Mouse (Mus musculus): ENCODE measurements around the gene Coq10a. TPM values are rescaled to one million over a fixed set of nuclear protein-coding genes. Genes with fewer than 3 reads are reported as not detected.

Coq10a gene
- polyA plus RNA-seq, 1 experiment from 2014 or later = 18.6 TPM

- H3K36me3 ChIP-seq (ENCODE audit: control insufficient read depth, insufficient read depth, low read length) = peaks cover 90% of the 10 kb centered on the region
- no peak overlapping the region for H3K4me2 ChIP-seq (replicated peaks; ENCODE audit: low read depth, low read length)
- 77% methylated on average over 6 of the region's 6 CpGs for WGBS
- H3K27me3 ChIP-seq (ENCODE audit: control insufficient read depth, insufficient read depth, low read length) = no peaks in the 10 kb centered on the region
- H3K4me3 ChIP-seq (ENCODE audit: low read length) = no peak overlapping the region
- ATAC-seq (ENCODE audit: low FRiP score, low TSS enrichment) = no peak
- H3K4me1 ChIP-seq (ENCODE audit: control insufficient read depth, insufficient read depth, low read length) = no peaks in the 10 kb centered on the region
- H3K9ac ChIP-seq (ENCODE audit: low read depth, low read length) = no peak overlapping the region
- H3K9me3 ChIP-seq (ENCODE audit: control insufficient read depth, low read length) = no peaks in the 10 kb centered on the region
- H3K27ac ChIP-seq (ENCODE audit: low read depth, low read length) = no peak overlapping the region
Measured at GRCm38 (mm10) chr10:128391850-128392249, 23.1 kb upstream of the Coq10a start.

- peaks cover 97% of the 10 kb centered on the region for H3K36me3 ChIP-seq (ENCODE audit: control insufficient read depth, insufficient read depth, low read length)
- H3K4me2 ChIP-seq (replicated peaks; ENCODE audit: low read depth, low read length) = no peak overlapping the region
- no peak overlapping the region for H3K9ac ChIP-seq (ENCODE audit: low read depth, low read length)
- no peak overlapping the region for H3K4me3 ChIP-seq (ENCODE audit: low read length)
- H3K27ac ChIP-seq (ENCODE audit: low read depth, low read length) = no peak overlapping the region
- no peak for ATAC-seq (ENCODE audit: low FRiP score, low TSS enrichment)
- H3K9me3 ChIP-seq (ENCODE audit: control insufficient read depth, low read length) = no peaks in the 10 kb centered on the region
- no peaks in the 10 kb centered on the region for H3K27me3 ChIP-seq (ENCODE audit: control insufficient read depth, insufficient read depth, low read length)
- 93% methylated on average over 12 of the region's 12 CpGs for WGBS
- no peaks in the 10 kb centered on the region for H3K4me1 ChIP-seq (ENCODE audit: control insufficient read depth, insufficient read depth, low read length)
Measured at GRCm38 (mm10) chr10:128390366-128390765, 21.6 kb upstream of the Coq10a start.

- no peaks in the 10 kb centered on the region for H3K27me3 ChIP-seq (ENCODE audit: control insufficient read depth, insufficient read depth, low read length)
- H3K9ac ChIP-seq (ENCODE audit: low read depth, low read length) = no peak overlapping the region
- WGBS = 90% methylated on average over 6 of the region's 6 CpGs
- ATAC-seq (ENCODE audit: low FRiP score, low TSS enrichment) = no peak
- H3K9me3 ChIP-seq (ENCODE audit: control insufficient read depth, low read length) = no peaks in the 10 kb centered on the region
- no peak overlapping the region for H3K4me3 ChIP-seq (ENCODE audit: low read length)
- no peak overlapping the region for H3K4me2 ChIP-seq (replicated peaks; ENCODE audit: low read depth, low read length)
- no peaks in the 10 kb centered on the region for H3K4me1 ChIP-seq (ENCODE audit: control insufficient read depth, insufficient read depth, low read length)
- peaks cover 99% of the 10 kb centered on the region for H3K36me3 ChIP-seq (ENCODE audit: control insufficient read depth, insufficient read depth, low read length)
- no peak overlapping the region for H3K27ac ChIP-seq (ENCODE audit: low read depth, low read length)
Measured at GRCm38 (mm10) chr10:128389570-128389969, 20.8 kb upstream of the Coq10a start.

- Histone ChIP-seq H3K4me1 (ENCODE audit: control insufficient read depth, insufficient read depth, low read length) (no peaks in the 10 kb centered on the region), H3K27me3 (ENCODE audit: control insufficient read depth, insufficient read depth, low read length) (no peaks in the 10 kb centered on the region), H3K27ac (ENCODE audit: low read depth, low read length) (no peak overlapping the region), H3K9ac (ENCODE audit: low read depth, low read length) (no peak overlapping the region), H3K36me3 (ENCODE audit: control insufficient read depth, insufficient read depth, low read length) (peaks cover 99% of the 10 kb centered on the region), H3K9me3 (ENCODE audit: control insufficient read depth, low read length) (no peaks in the 10 kb centered on the region), H3K4me2 (replicated peaks; ENCODE audit: low read depth, low read length) (no peak overlapping the region), H3K4me3 (ENCODE audit: low read length) (no peak overlapping the region)
- no peak for ATAC-seq (ENCODE audit: low FRiP score, low TSS enrichment)
- 89% methylated on average over 14 of the region's 14 CpGs for WGBS
Measured at GRCm38 (mm10) chr10:128388941-128389340, 20.1 kb upstream of the Coq10a start.

- no peak overlapping the region for H3K9ac ChIP-seq (ENCODE audit: low read depth, low read length)
- peaks cover 97% of the 10 kb centered on the region for H3K36me3 ChIP-seq (ENCODE audit: control insufficient read depth, insufficient read depth, low read length)
- no peak for ATAC-seq (ENCODE audit: low FRiP score, low TSS enrichment)
- no peak overlapping the region for H3K27ac ChIP-seq (ENCODE audit: low read depth, low read length)
- no peak overlapping the region for H3K4me3 ChIP-seq (ENCODE audit: low read length)
- 93% methylated on average over 7 of the region's 7 CpGs for WGBS
- no peak overlapping the region for H3K4me2 ChIP-seq (replicated peaks; ENCODE audit: low read depth, low read length)
- H3K9me3 ChIP-seq (ENCODE audit: control insufficient read depth, low read length) = no peaks in the 10 kb centered on the region
- no peaks in the 10 kb centered on the region for H3K4me1 ChIP-seq (ENCODE audit: control insufficient read depth, insufficient read depth, low read length)
- H3K27me3 ChIP-seq (ENCODE audit: control insufficient read depth, insufficient read depth, low read length) = no peaks in the 10 kb centered on the region
Measured at GRCm38 (mm10) chr10:128385902-128386301, 17.1 kb upstream of the Coq10a start.

- H3K27me3 ChIP-seq (ENCODE audit: control insufficient read depth, insufficient read depth, low read length) = no peaks in the 10 kb centered on the region
- ATAC-seq (ENCODE audit: low FRiP score, low TSS enrichment) = no peak
- H3K9me3 ChIP-seq (ENCODE audit: control insufficient read depth, low read length) = no peaks in the 10 kb centered on the region
- no peak overlapping the region for H3K4me3 ChIP-seq (ENCODE audit: low read length)
- H3K9ac ChIP-seq (ENCODE audit: low read depth, low read length) = no peak overlapping the region
- WGBS = 86% methylated on average over 8 of the region's 8 CpGs
- H3K27ac ChIP-seq (ENCODE audit: low read depth, low read length) = no peak overlapping the region
- H3K36me3 ChIP-seq (ENCODE audit: control insufficient read depth, insufficient read depth, low read length) = peaks cover 92% of the 10 kb centered on the region
- H3K4me1 ChIP-seq (ENCODE audit: control insufficient read depth, insufficient read depth, low read length) = peaks cover 9% of the 10 kb centered on the region
- H3K4me2 ChIP-seq (replicated peaks; ENCODE audit: low read depth, low read length) = no peak overlapping the region
Measured at GRCm38 (mm10) chr10:128382482-128382881, 13.7 kb upstream of the Coq10a start.

- H3K9ac ChIP-seq (ENCODE audit: low read depth, low read length) = no peak overlapping the region
- WGBS = 90% methylated on average over 5 of the region's 5 CpGs
- H3K36me3 ChIP-seq (ENCODE audit: control insufficient read depth, insufficient read depth, low read length) = peaks cover 73% of the 10 kb centered on the region
- no peak for ATAC-seq (ENCODE audit: low FRiP score, low TSS enrichment)
- H3K27me3 ChIP-seq (ENCODE audit: control insufficient read depth, insufficient read depth, low read length) = no peaks in the 10 kb centered on the region
- no peak overlapping the region for H3K27ac ChIP-seq (ENCODE audit: low read depth, low read length)
- no peak overlapping the region for H3K4me3 ChIP-seq (ENCODE audit: low read length)
- no peak overlapping the region for H3K4me2 ChIP-seq (replicated peaks; ENCODE audit: low read depth, low read length)
- peaks cover 9% of the 10 kb centered on the region for H3K4me1 ChIP-seq (ENCODE audit: control insufficient read depth, insufficient read depth, low read length)
- no peaks in the 10 kb centered on the region for H3K9me3 ChIP-seq (ENCODE audit: control insufficient read depth, low read length)
Measured at GRCm38 (mm10) chr10:128380565-128380964, 11.8 kb upstream of the Coq10a start.

- Histone ChIP-seq H3K9me3 (ENCODE audit: control insufficient read depth, low read length) (no peaks in the 10 kb centered on the region), H3K27ac (ENCODE audit: low read depth, low read length) (no peak overlapping the region), H3K4me3 (ENCODE audit: low read length) (no peak overlapping the region), H3K9ac (ENCODE audit: low read depth, low read length) (no peak overlapping the region), H3K4me1 (ENCODE audit: control insufficient read depth, insufficient read depth, low read length) (peaks cover 9% of the 10 kb centered on the region), H3K27me3 (ENCODE audit: control insufficient read depth, insufficient read depth, low read length) (no peaks in the 10 kb centered on the region), H3K4me2 (replicated peaks; ENCODE audit: low read depth, low read length) (no peak overlapping the region), H3K36me3 (ENCODE audit: control insufficient read depth, insufficient read depth, low read length) (peaks cover 60% of the 10 kb centered on the region)
- no peak for ATAC-seq (ENCODE audit: low FRiP score, low TSS enrichment)
- 96% methylated on average over 7 of the region's 7 CpGs for WGBS
Measured at GRCm38 (mm10) chr10:128379260-128379659, 10.5 kb upstream of the Coq10a start.

GRCm38 (mm10) chr10:128378462-128378861 is 9.7 kb upstream of the Coq10a start:
- peaks cover 9% of the 10 kb centered on the region for H3K4me1 ChIP-seq (ENCODE audit: control insufficient read depth, insufficient read depth, low read length)
- H3K9ac ChIP-seq (ENCODE audit: low read depth, low read length) = peak overlapping the region; percentile 99; the same call in 1 of the 2 replicates
- no peak for ATAC-seq (ENCODE audit: low FRiP score, low TSS enrichment)
- peak overlapping the region; percentile 82 for H3K4me2 ChIP-seq (replicated peaks; ENCODE audit: low read depth, low read length)
- H3K36me3 ChIP-seq (ENCODE audit: control insufficient read depth, insufficient read depth, low read length) = peaks cover 52% of the 10 kb centered on the region
- no peak overlapping the region for H3K27ac ChIP-seq (ENCODE audit: low read depth, low read length)
- no peaks in the 10 kb centered on the region for H3K9me3 ChIP-seq (ENCODE audit: control insufficient read depth, low read length)
- H3K4me3 ChIP-seq (ENCODE audit: low read length) = peak overlapping the region; percentile 98; the same call in 1 of the 2 replicates
- 74% methylated on average over 3 of the region's 3 CpGs for WGBS
- H3K27me3 ChIP-seq (ENCODE audit: control insufficient read depth, insufficient read depth, low read length) = no peaks in the 10 kb centered on the region

Data from kidney, embryonic 14.5 days (tissue).